Comparison of ENCODE assay signal across 21 mouse cellular contexts in the genomic region with DNA sequence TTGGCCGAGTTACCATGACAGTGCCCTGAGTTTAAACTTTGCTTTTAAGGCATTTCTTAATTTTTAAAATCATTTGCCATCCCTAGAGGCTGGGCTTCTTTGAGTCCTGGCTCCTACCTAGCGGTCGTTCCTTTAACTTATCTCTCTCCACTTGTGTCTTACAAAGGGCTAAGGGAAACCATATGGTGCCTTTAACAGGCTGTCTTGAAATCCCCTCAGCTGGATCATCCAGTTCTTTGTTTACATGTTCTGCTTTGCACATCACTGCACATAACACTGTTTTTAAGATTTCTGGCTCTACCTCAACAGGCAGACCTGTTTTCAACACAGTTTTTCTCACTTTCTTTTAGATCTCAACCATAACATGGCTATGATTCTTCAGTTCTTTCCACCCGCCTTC. TPM values are rescaled to one million over a fixed set of nuclear protein-coding genes. Genes with fewer than 3 reads are reported as not detected.
"Had no signal": no experiment of that assay in that cellular context is flagged by ENCODE, and none has a peak within 500 bp of the region (broad histone marks: within the 10 kb centered on the region; RNA-seq: fewer than 3 reads in every experiment).

No protein-coding gene starts in this region.

- H3K9me3 ChIP-seq: lung, embryonic 15.5 days; midbrain, embryonic 15.5 days; neural tube, embryonic 12.5 days had no signal

- H3K27me3 ChIP-seq: lung, embryonic 15.5 days; megakaryocyte, embryonic 14.5 days; midbrain, embryonic 13.5 days; midbrain, embryonic 15.5 days; neural tube, embryonic 12.5 days had no signal

- H3K9ac ChIP-seq: lung, embryonic 15.5 days; midbrain, embryonic 13.5 days; midbrain, embryonic 15.5 days; neural tube, embryonic 12.5 days had no signal

- H3K4me1 ChIP-seq: lung, embryonic 15.5 days; megakaryocyte, embryonic 14.5 days; midbrain, embryonic 13.5 days; midbrain, embryonic 15.5 days; neural tube, embryonic 12.5 days had no signal

- ATAC-seq: lung, postnatal 0 days; midbrain, embryonic 13.5 days; midbrain, embryonic 15.5 days had no signal

- DNase-seq: lung, adult 2 months; lung, postnatal 14 days; lung, postnatal 36 days; right cerebral cortex, adult 18-20 months; right cerebral cortex, postnatal 25 days; right cerebral cortex, postnatal 4 days; spleen, adult 18-20 months; thymus, adult 18-20 months; thymus, postnatal 14 days; thymus, postnatal 36 days had no signal

- H3K4me2 ChIP-seq: lung, embryonic 15.5 days; midbrain, embryonic 11.5 days; midbrain, embryonic 13.5 days; midbrain, embryonic 15.5 days; neural tube, embryonic 12.5 days had no signal

- H3K27ac ChIP-seq: lung, embryonic 15.5 days; macrophage; midbrain, embryonic 13.5 days; midbrain, embryonic 15.5 days; neural tube, embryonic 12.5 days had no signal

- H3K4me3 ChIP-seq: lung, embryonic 15.5 days; megakaryocyte, embryonic 14.5 days; midbrain, embryonic 13.5 days; midbrain, embryonic 15.5 days; neural tube, embryonic 12.5 days had no signal

- H3K36me3 ChIP-seq: lung, embryonic 15.5 days; midbrain, embryonic 13.5 days; midbrain, embryonic 15.5 days; neural tube, embryonic 12.5 days had no signal

RNA-seq across cellular contexts. Expression of a gene that starts 50.4 kb away (rescaled TPM):
- polyA plus RNA-seq: macrophage; midbrain, embryonic 11.5 days; midbrain, embryonic 15.5 days; small intestine, adult 2 months; stomach, embryonic 14.5 days; thymus, postnatal 0 days had no signal
